Mouse (Mus musculus) MEL (cell line): ENCODE results near the gene Dnhd1. TPM values are rescaled to one million over a fixed set of nuclear protein-coding genes. Genes with fewer than 3 reads are reported as not detected.

ENCODE experiments used
- DNase-seq: peaks from one replicate; pipeline ENCODE4 v3.0.0; 2011; ENCODE audit warnings: low read depth, low spot score
- H3K27ac ChIP-seq: 2 replicates; pipeline ENCODE4 v1.5.1; 2012; ENCODE audit warnings: low read depth, mild to moderate bottlenecking, control low read depth, low read length, moderate library complexity; ENCODE audit not compliant: control insufficient read depth
- H3K27me3 ChIP-seq, 2 experiments: fragments of 150-350 bp in 1 of 2; sonication (generic) in 1 of 2; 2 replicates each; pipeline ENCODE4 v1.6.1; 2012; ENCODE audit warnings: low read length in 2 of 2, mild to moderate bottlenecking in 2 of 2, improper control_type of control experiment in 1 of 2, moderate library complexity in 1 of 2; ENCODE audit not compliant: insufficient read depth in 2 of 2, control insufficient read depth in 1 of 2
- H3K36me3 ChIP-seq, 2 experiments: 2 replicates each; pipeline ENCODE4 v1.6.1; 2012 to 2014; ENCODE audit warnings: low read length in 2 of 2, improper control_type of control experiment in 1 of 2, inconsistent platforms in 1 of 2, mild to moderate bottlenecking in 1 of 2; ENCODE audit not compliant: insufficient read depth in 2 of 2, control insufficient read depth in 1 of 2
- H3K4me1 ChIP-seq, 2 experiments: fragments of 150-350 bp in 1 of 2; sonication (generic) in 1 of 2; 2 replicates each; pipeline ENCODE4 v1.6.1; 2012; ENCODE audit warnings: low read length in 2 of 2, improper control_type of control experiment in 1 of 2, mild to moderate bottlenecking in 1 of 2; ENCODE audit not compliant: insufficient read depth in 2 of 2, control insufficient read depth in 1 of 2
- H3K4me3 ChIP-seq, 2 experiments: fragments of 150-350 bp in 1 of 2; sonication (generic) in 1 of 2; 2 replicates each; pipeline ENCODE4 v1.5.1; 2012; ENCODE audit warnings: low read depth in 2 of 2, low read length in 2 of 2, mild to moderate bottlenecking in 2 of 2, moderate library complexity in 2 of 2, control low read depth in 1 of 2, improper control_type of control experiment in 1 of 2; ENCODE audit not compliant: control insufficient read depth in 1 of 2, insufficient read depth in 1 of 2
- H3K79me2 ChIP-seq: 2 replicates; pipeline ENCODE4 v1.6.1; 2012; ENCODE audit warnings: mild to moderate bottlenecking, low read length, moderate library complexity; ENCODE audit not compliant: control insufficient read depth, poor library complexity, insufficient read depth
- H3K9ac ChIP-seq: 2 replicates; pipeline ENCODE4 v1.6.1; 2012; ENCODE audit warnings: low read depth, mild to moderate bottlenecking, control low read depth, low read length, moderate library complexity; ENCODE audit not compliant: control insufficient read depth, poor library complexity, severe bottlenecking
- H3K9me3 ChIP-seq: fragments of 150-350 bp; sonication (generic); replicated peaks from 2 replicates; pipeline ENCODE4 v1.6.1; 2012; ENCODE audit warnings: mild to moderate bottlenecking, low read length, improper control_type of control experiment, moderate library complexity; ENCODE audit not compliant: insufficient read depth
- BHLHE40 ChIP-seq: IDR thresholded peaks from 2 replicates; pipeline ENCODE4 v1.6.1; 2012; ENCODE audit warnings: low read depth, mild to moderate bottlenecking, inconsistent platforms, low read length, improper control_type of control experiment, borderline replicate concordance
- CHD1 ChIP-seq: IDR thresholded peaks from 2 replicates; pipeline ENCODE4 v1.6.1; 2012; ENCODE audit warnings: low read depth, mild to moderate bottlenecking, inconsistent platforms, low read length, improper control_type of control experiment
- CHD2 ChIP-seq: IDR thresholded peaks from 2 replicates; pipeline ENCODE4 v1.6.1; 2011; ENCODE audit warnings: low read length, improper control_type of control experiment
- CTCF ChIP-seq, 3 experiments: IDR thresholded peaks in 2 of 3; conservative IDR thresholded peaks in 1 of 3; 2 replicates each; pipeline ENCODE4 v1.5.1; 2011 to 2012; ENCODE audit warnings: low read length in 3 of 3, low read depth in 2 of 3, mild to moderate bottlenecking in 2 of 3, improper control_type of control experiment in 1 of 3, inconsistent platforms in 1 of 3, mixed read lengths in 1 of 3, moderate library complexity in 1 of 3; ENCODE audit not compliant: control insufficient read depth in 1 of 3, insufficient read depth in 1 of 3, poor library complexity in 1 of 3, severe bottlenecking in 1 of 3
- E2F4 ChIP-seq: IDR thresholded peaks from 2 replicates; pipeline ENCODE4 v1.6.1; 2011; ENCODE audit warnings: low read depth, low read length, improper control_type of control experiment, borderline replicate concordance
- EP300 ChIP-seq, 2 experiments: IDR thresholded peaks; 2 replicates each; pipeline ENCODE4 v1.6.1; 2011; ENCODE audit warnings: improper control_type of control experiment in 2 of 2, low read length in 2 of 2, low read depth in 1 of 2, mild to moderate bottlenecking in 1 of 2
- ETS1 ChIP-seq: IDR thresholded peaks from 2 replicates; pipeline ENCODE4 v1.6.1; 2012; ENCODE audit warnings: low read depth, mild to moderate bottlenecking, inconsistent platforms, low read length, improper control_type of control experiment, moderate library complexity
- GATA1 ChIP-seq: IDR thresholded peaks from 2 replicates; pipeline ENCODE4 v1.6.1; 2011; ENCODE audit warnings: low read depth, low read length, improper control_type of control experiment
- HCFC1 ChIP-seq: IDR thresholded peaks from 2 replicates; pipeline ENCODE4 v1.6.1; 2012; ENCODE audit warnings: low read depth, mild to moderate bottlenecking, inconsistent platforms, low read length, improper control_type of control experiment, moderate library complexity
- MAX ChIP-seq: IDR thresholded peaks from 2 replicates; pipeline ENCODE4 v1.6.1; 2011; ENCODE audit warnings: low read length, improper control_type of control experiment
- MAZ ChIP-seq: IDR thresholded peaks from 2 replicates; pipeline ENCODE4 v1.6.1; 2012; ENCODE audit warnings: low read depth, mild to moderate bottlenecking, inconsistent platforms, low read length, improper control_type of control experiment
- MXI1 ChIP-seq: IDR thresholded peaks from 2 replicates; pipeline ENCODE4 v1.6.1; 2011; ENCODE audit warnings: mild to moderate bottlenecking, low read depth, low read length, improper control_type of control experiment
- MYB ChIP-seq: IDR thresholded peaks from 2 replicates; pipeline ENCODE4 v1.6.1; 2011; ENCODE audit warnings: mild to moderate bottlenecking, low read depth, low read length, improper control_type of control experiment
- NRF1 ChIP-seq: IDR thresholded peaks from 2 replicates; pipeline ENCODE4 v1.6.1; 2014; ENCODE audit warnings: low read depth, mild to moderate bottlenecking, inconsistent platforms, low read length, improper control_type of control experiment, moderate library complexity; ENCODE audit not compliant: poor library complexity, insufficient read depth, severe bottlenecking
- POLR2A ChIP-seq, 2 experiments: IDR thresholded peaks; 2 replicates each; pipeline ENCODE4 v1.6.1; 2011 to 2012; ENCODE audit warnings: low read length in 2 of 2, mild to moderate bottlenecking in 2 of 2, control low read depth in 1 of 2, improper control_type of control experiment in 1 of 2, low read depth in 1 of 2, moderate library complexity in 1 of 2; ENCODE audit not compliant: control insufficient read depth in 1 of 2, insufficient read depth in 1 of 2, poor library complexity in 1 of 2
- POLR2AphosphoS2 ChIP-seq: IDR thresholded peaks from 2 replicates; pipeline ENCODE4 v1.6.1; 2011; ENCODE audit warnings: low read length, improper control_type of control experiment
- POLR2AphosphoS5 ChIP-seq: IDR thresholded peaks from 2 replicates; pipeline ENCODE4 v1.6.1; 2012; ENCODE audit warnings: low read depth, borderline replicate concordance, mild to moderate bottlenecking, inconsistent platforms, low read length, moderate library complexity, mixed read lengths
- SMC3 ChIP-seq: IDR thresholded peaks from 2 replicates; pipeline ENCODE4 v1.6.1; 2011; ENCODE audit warnings: low read depth, low read length, improper control_type of control experiment
- TBP ChIP-seq: IDR thresholded peaks from 2 replicates; pipeline ENCODE4 v1.8.0; 2011; ENCODE audit warnings: low read depth, low read length, improper control_type of control experiment
- TCF12 ChIP-seq: IDR thresholded peaks from 2 replicates; pipeline ENCODE4 v1.6.1; 2014; ENCODE audit warnings: low read depth, mild to moderate bottlenecking, inconsistent platforms, low read length, improper control_type of control experiment, moderate library complexity
- UBTF ChIP-seq: IDR thresholded peaks from 2 replicates; pipeline ENCODE4 v1.6.1; 2012; ENCODE audit warnings: low read depth, mild to moderate bottlenecking, inconsistent platforms, low read length, improper control_type of control experiment, moderate library complexity, borderline replicate concordance; ENCODE audit not compliant: insufficient read depth
- ZC3H11A ChIP-seq: IDR thresholded peaks from 2 replicates; pipeline ENCODE4 v1.6.1; 2012; ENCODE audit warnings: low read depth, mild to moderate bottlenecking, inconsistent platforms, low read length, improper control_type of control experiment
- ZKSCAN1 ChIP-seq: IDR thresholded peaks from 2 replicates; pipeline ENCODE4 v1.6.1; 2012; ENCODE audit warnings: low read depth, mild to moderate bottlenecking, inconsistent platforms, low read length, improper control_type of control experiment, moderate library complexity
- ZMIZ1 ChIP-seq: IDR thresholded peaks from 2 replicates; pipeline ENCODE4 v1.6.1; 2012; ENCODE audit warnings: low read depth, mild to moderate bottlenecking, inconsistent platforms, low read length, improper control_type of control experiment, moderate library complexity
- ZNF384 ChIP-seq: IDR thresholded peaks from 2 replicates; pipeline ENCODE4 v1.6.1; 2012; ENCODE audit warnings: low read depth, mild to moderate bottlenecking, inconsistent platforms, low read length, improper control_type of control experiment
- polyA plus RNA-seq, 2 experiments: library from polyadenylated mRNA; stranded (reverse) in 1 of 2; unstranded in 1 of 2; fragments of >175 nt in 1 of 2; fragments of >200 nt in 1 of 2; gene quantifications; 2 replicates each; pipeline versions ENCODE4 v1.2.1 to v1.2.4; 2012; ENCODE audit warnings: low replicate concordance in 2 of 2, low read depth in 1 of 2; ENCODE audit not compliant: insufficient read length in 2 of 2, insufficient read depth in 1 of 2, missing spikeins in 1 of 2
- total RNA-seq: library from RNA; depleted of rRNA; stranded (reverse); fragments of 300-350 nt; gene quantifications from 2 replicates; pipeline ENCODE4 v1.2.3, GENCODE M21; 2012

Dnhd1 gene
- total and polyA plus RNA-seq, 3 experiments: 1.7 to 2.6 TPM; not detected in 1

DNA sequence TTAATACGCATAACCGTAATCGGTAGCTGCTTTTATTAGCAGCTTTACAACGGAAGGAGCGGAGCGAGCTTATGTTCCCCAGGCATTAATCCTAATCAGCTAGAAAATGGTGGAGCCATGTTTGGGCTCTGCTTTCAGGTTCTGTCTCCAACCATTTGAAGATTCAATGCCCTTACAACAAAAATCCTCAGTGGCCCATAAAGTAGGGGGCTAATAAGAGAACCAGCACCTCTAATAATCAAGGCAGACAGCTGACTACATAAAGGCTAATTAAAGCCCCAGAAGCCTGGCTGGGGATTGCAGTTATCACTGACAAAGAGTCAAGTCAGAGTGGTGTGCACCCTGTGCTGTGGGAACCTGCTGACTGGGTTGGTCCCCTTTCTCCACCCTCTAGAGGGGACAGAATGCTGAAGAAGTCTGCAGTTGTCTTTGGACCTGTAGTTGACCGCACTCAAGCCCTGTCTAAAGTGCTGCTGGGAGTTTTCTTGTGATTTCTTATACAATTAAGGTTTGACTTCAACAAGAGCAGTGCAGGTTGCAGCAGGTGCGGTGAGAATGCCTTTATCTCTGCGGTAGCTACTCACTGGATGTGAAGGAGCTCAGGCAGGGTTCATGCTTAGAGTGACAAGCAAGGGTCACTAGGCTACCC, 16.2 kb upstream of the Dnhd1 start:
- DNase-seq: peak; percentile 71
- H3K4me3 ChIP-seq: peak overlapping the region; percentile 86 to 96
- peak overlapping the region; percentile 60 for H3K27ac ChIP-seq
- H3K36me3 ChIP-seq: peaks cover 0 to 11% of the 10 kb centered on the region in 2 experiments; a peak in 2 of 4 replicates
- peak overlapping the region; percentile 83 for H3K9ac ChIP-seq
- TF ChIP-seq E2F4 (no peak), TCF12 (no peak), EP300 (IDR thresholded peaks at IDR 0.05; ENCODE audit: low read depth in 1 of 2, low read length in 2 of 2) (peak in 1 of 2 experiments; percentile 36; a peak in 1 of 4 replicates), ZMIZ1 (no peak), CHD2 (no peak), BHLHE40 (no peak), HCFC1 (peak; percentile 43; the same call in 1 of the 2 replicates), MXI1 (no peak; the same call in 1 of the 2 replicates), GATA1 (peak; percentile 29; the same call in 1 of the 2 replicates), CHD1 (no peak)
- TF ChIP-seq, all 39 proteins: peak for 3
- Histone ChIP-seq H3K79me2 (peaks cover 5% of the 10 kb centered on the region), H3K4me1 (peaks cover 3 to 14% of the 10 kb centered on the region in 2 experiments), H3K27me3 (no peaks in the 10 kb centered on the region), H3K9me3 (no peaks in the 10 kb centered on the region)

DNA sequence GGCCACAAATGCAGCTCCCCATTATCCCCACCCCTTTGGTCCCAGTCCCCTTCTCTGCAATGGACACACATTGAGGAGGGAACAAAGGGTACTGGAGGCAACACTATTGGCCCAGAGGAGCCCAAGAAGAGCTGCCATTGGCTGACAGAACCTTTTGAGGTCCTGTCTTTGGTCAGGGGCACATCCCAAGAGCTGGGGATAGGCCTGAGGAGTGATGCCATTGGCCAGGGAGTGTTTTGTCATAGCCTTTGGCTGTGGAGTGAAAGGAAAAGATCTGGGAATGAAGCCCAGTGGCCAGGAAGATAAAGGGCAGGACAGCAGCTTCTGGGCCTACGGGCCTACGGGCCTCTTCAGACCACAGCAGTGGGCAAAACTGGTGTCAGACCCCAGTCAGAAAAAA, 14.9 kb upstream of the Dnhd1 start:
- Histone ChIP-seq H3K9ac (no peak overlapping the region), H3K4me1 (peaks cover 3 to 20% of the 10 kb centered on the region in 2 experiments), H3K36me3 (peaks cover 0 to 14% of the 10 kb centered on the region in 2 experiments; a peak in 2 of 4 replicates), H3K27me3 (no peaks in the 10 kb centered on the region), H3K4me3 (no peak overlapping the region), H3K27ac (no peak overlapping the region), H3K79me2 (peaks cover 15% of the 10 kb centered on the region), H3K9me3 (no peaks in the 10 kb centered on the region)
- DNase-seq: no peak
- TF ChIP-seq ETS1 (no peak), SMC3 (no peak), ZC3H11A (no peak), ZKSCAN1 (no peak), MAX (no peak), ZMIZ1 (no peak), ZNF384 (no peak), POLR2AphosphoS5 (no peak), POLR2A (IDR thresholded peaks at IDR 0.05; ENCODE audit: control insufficient read depth in 1 of 2, insufficient read depth in 1 of 2, low read depth in 1 of 2, low read length in 2 of 2, poor library complexity in 1 of 2) (no peak), NRF1 (no peak), TCF12 (no peak), MYB (no peak), CTCF (IDR thresholded peaks at IDR 0.05 in 2 of 3, conservative IDR thresholded peaks at IDR 0.05 in 1 of 3; ENCODE audit: control insufficient read depth in 1 of 3, insufficient read depth in 1 of 3, low read depth in 2 of 3, low read length in 3 of 3, poor library complexity in 1 of 3, severe bottlenecking in 1 of 3) (no peak), MAZ (no peak), MXI1 (no peak), TBP (no peak), EP300 (IDR thresholded peaks at IDR 0.05; ENCODE audit: low read depth in 1 of 2, low read length in 2 of 2) (no peak), POLR2AphosphoS2 (no peak), UBTF (no peak)
